Comparison of ENCODE assay signal across 25 mouse cellular contexts in the genomic region with DNA sequence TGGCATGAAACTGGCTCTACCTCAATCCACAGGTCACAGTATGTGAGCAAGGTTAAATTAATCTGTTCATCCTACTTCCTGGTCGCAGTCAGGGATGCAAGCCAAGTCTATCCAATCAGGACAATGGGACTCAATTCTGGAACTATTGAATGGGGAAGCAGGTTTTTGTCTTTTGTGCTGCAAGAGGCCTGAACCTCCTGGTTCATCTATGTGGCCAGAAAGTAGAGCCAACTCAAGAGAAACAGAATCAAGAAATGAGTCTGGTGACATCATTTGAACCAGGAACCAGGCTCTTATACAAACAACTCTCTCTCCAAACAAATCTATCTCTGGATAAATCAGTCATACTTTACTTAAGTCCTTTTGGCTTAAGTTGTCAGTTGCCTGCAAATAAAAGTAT.
"Had no signal": no experiment of that assay in that cellular context is flagged by ENCODE, and none has a peak within 500 bp of the region (broad histone marks: within the 10 kb centered on the region; RNA-seq: fewer than 3 reads in every experiment).

No protein-coding gene starts in this region.

- DNase-seq: cerebellum, adult 8-10 months; cerebellum, adult 9-10 months; cerebellum, adult 9-11 months; cerebellum, postnatal 14 days; cerebellum, postnatal 25 days; cerebellum, postnatal 36 days; embryo, embryonic 11 days; forebrain, postnatal 0 days; gastrocnemius, adult 2 months; gastrocnemius, postnatal 10 days; gastrocnemius, postnatal 14 days; gastrocnemius, postnatal 25 days; gastrocnemius, postnatal 36 days; heart, adult 11 months; heart, adult 18-20 months; heart, adult 2 months had no signal

- H3K27ac ChIP-seq: embryonic facial prominence, embryonic 12.5 days; embryonic facial prominence, embryonic 13.5 days; embryonic facial prominence, embryonic 15.5 days; forebrain, embryonic 10.5 days; forebrain, embryonic 12.5 days; forebrain, embryonic 13.5 days; forebrain, embryonic 15.5 days; gastrocnemius, adult 2 months; heart, adult 2 months; heart, embryonic 10.5 days had no signal

- H3K36me3 ChIP-seq: embryonic facial prominence, embryonic 12.5 days; embryonic facial prominence, embryonic 13.5 days; embryonic facial prominence, embryonic 15.5 days; forebrain, embryonic 10.5 days; forebrain, embryonic 12.5 days; forebrain, embryonic 15.5 days; heart, embryonic 10.5 days had no signal

- H3K4me3 ChIP-seq: embryonic facial prominence, embryonic 12.5 days; embryonic facial prominence, embryonic 13.5 days; embryonic facial prominence, embryonic 15.5 days; erythroblast, embryonic 14.5 days; forebrain, embryonic 10.5 days; forebrain, embryonic 12.5 days; forebrain, embryonic 13.5 days; forebrain, embryonic 15.5 days; gastrocnemius, adult 2 months; heart, adult 2 months; heart, embryonic 10.5 days had no signal

- H3K27me3 ChIP-seq: embryonic facial prominence, embryonic 12.5 days; embryonic facial prominence, embryonic 13.5 days; embryonic facial prominence, embryonic 15.5 days; forebrain, embryonic 12.5 days; forebrain, embryonic 13.5 days; forebrain, embryonic 15.5 days had no signal

- H3K9me3 ChIP-seq: embryonic facial prominence, embryonic 12.5 days; embryonic facial prominence, embryonic 13.5 days; embryonic facial prominence, embryonic 15.5 days; forebrain, embryonic 10.5 days; forebrain, embryonic 12.5 days; forebrain, embryonic 13.5 days; forebrain, embryonic 15.5 days; heart, embryonic 10.5 days had no signal

- H3K4me1 ChIP-seq: embryonic facial prominence, embryonic 12.5 days; embryonic facial prominence, embryonic 13.5 days; embryonic facial prominence, embryonic 15.5 days; forebrain, embryonic 10.5 days; forebrain, embryonic 12.5 days; forebrain, embryonic 13.5 days; forebrain, embryonic 15.5 days; heart, embryonic 10.5 days had no signal
